Mouse (Mus musculus): ENCODE measurements at regions not wholly inside any gene's neighbourhood (a gene's known extent, or its start where the extent isn't known, plus 50 kb on each side); places are given as distances from the start of the nearest gene placed in this dataset.

DNA sequence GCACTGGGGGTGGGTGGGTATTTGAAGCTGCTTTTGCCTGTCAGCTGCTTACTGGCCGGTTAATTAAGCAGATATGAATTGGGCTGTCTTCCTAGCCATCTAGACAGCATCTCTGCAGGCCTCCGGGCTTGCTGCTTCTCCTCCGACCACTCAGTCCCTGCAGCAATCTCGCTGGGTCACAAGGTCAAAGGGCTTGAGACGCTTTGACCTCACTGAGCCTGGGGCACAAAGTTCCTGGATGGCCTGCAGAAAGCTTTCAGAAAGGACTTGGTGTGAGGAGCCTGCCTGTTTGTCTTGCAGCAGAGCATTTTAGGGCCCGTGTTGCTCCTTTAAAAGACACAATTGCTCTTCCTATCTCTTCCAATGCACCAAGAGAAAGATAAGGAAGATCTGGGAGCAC, 83.7 kb upstream of the Ppp2r5a start:
- TF ChIP-seq TAL1 (IDR thresholded peaks at IDR 0.05; ENCODE audit: low read length) (no peak), POLR2A (IDR thresholded peaks at IDR 0.05; ENCODE audit: control insufficient read depth in 1 of 2, insufficient read depth in 1 of 2, low read depth in 1 of 2, low read length in 2 of 2, poor library complexity in 1 of 2) (no peak), ZNF384 (IDR thresholded peaks at IDR 0.05; ENCODE audit: low read depth, low read length) (no peak)

Data from MEL (cell line).